Mouse (Mus musculus) gastrocnemius, adult 18-20 months (tissue): Measurements from ENCODE around the gene Nlrc4. TPM values are rescaled to one million over a fixed set of nuclear protein-coding genes. Genes with fewer than 3 reads are reported as not detected.
"Not testable (repeated sequence)": the region's sequence is repeated elsewhere in the genome, so short reads cannot be mapped to it uniquely, and the experiment has no call there.

ENCODE experiments used
- DNase-seq: peaks from one replicate; pipeline ENCODE4 v3.0.0; 2021; ENCODE audit warnings: low spot score
- long read RNA-seq, 2 experiments: library from polyadenylated mRNA; stranded (forward); transcript quantifications; one replicate each; pipeline ENCODE4 v2.0.0; 2021
- total RNA-seq, 2 experiments: library from RNA; stranded (reverse); gene quantifications; 2 replicates each; pipeline ENCODE4 v1.2.3; 2021

The Nlrc4 gene
- total RNA-seq, result under 1 TPM in 1 of 2 experiments, not detected in 1; 0.09 TPM
- long read RNA-seq, experiment 1, result 0 reads
- long read RNA-seq, experiment 2, result 0 reads

- DNase-seq, result no peak
Observed at GRCm38 (mm10) chr17:74458711-74459408, at the start of gene Nlrc4. Gene Nlrc4 (minus strand): TSS chr17:74459142.

DNA sequence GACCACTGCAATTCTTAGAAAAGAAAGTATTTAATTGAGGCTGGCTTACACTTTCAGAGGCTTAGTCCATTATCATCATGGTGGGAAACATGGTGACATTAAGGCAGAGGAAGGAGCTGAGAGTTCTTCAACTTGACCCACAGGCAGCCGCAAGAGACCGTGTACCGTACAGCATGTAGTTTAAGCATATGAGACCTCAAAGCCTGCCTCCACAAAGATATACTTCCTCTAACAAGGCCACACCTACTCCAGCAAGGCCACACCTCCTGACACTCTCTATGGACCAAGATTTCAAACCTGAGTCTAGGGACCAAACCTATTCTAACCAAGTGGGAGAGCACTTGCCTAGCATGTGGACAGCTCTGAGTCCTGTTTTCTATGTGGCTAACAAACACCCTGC lies 49.7 kb upstream of the Nlrc4 start:
- no peak for DNase-seq

- no peak for DNase-seq
Observed at GRCm38 (mm10) chr17:74507934-74508333, 49.0 kb upstream of the Nlrc4 start.

DNA sequence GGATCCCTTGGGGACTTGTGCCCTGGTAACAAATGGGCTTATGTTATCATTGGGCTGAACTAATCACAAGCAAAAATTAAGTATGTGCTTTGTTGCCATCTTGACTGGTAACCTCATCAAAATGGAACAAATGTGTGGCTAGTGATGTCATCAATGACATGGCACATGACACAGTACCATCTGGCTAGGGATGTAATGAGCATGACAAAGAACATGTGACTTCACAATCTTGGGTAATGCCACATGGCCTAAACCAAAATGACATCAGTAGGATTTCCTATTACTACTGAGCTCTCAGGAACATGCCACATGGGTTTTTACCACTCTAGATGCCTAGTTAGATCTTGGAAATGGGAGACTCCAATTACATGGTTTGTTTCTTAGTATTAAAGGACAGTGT lies 42.1 kb upstream of the Nlrc4 start:
- no peak for DNase-seq

- no peak for DNase-seq
Observed at GRCm38 (mm10) chr17:74500204-74500603, 41.3 kb upstream of the Nlrc4 start.

DNA sequence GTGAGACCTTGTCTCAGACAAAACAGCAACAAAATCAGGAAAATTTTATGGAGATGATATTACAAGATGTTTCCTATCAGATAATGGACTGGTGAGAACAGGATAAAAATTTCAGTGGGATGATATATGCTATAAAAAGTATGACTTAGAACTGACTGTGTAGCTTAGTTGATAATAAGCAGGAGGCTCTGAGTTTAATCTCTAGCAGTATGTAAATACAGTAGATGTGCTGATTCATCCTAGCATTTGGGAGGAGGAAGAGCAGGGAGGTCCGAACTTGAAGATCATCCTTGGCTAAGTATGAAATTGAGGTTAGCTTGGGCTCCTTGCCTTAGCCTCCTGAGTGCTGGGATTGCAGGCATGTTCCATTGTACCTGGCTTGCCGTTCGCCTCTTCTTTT lies 32.6 kb upstream of the Nlrc4 start:
- no peak for DNase-seq

DNA sequence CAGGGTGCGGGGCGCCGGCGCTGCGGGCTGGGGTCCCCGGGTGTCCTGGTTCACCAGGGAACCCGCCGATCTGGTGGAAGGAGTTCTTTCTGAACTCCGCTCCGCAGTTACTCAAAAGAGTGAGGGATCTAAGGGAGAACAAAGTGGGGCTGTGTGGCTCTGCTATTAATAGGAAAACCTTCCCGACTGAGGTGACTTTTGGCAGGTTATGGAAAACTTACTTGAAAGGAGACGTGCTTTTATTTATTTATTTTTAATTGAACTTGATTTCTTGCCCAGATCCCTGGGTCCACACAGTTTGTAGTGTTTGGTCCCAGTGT lies 30.9 kb upstream of the Nlrc4 start:
- DNase-seq, result no peak

DNA sequence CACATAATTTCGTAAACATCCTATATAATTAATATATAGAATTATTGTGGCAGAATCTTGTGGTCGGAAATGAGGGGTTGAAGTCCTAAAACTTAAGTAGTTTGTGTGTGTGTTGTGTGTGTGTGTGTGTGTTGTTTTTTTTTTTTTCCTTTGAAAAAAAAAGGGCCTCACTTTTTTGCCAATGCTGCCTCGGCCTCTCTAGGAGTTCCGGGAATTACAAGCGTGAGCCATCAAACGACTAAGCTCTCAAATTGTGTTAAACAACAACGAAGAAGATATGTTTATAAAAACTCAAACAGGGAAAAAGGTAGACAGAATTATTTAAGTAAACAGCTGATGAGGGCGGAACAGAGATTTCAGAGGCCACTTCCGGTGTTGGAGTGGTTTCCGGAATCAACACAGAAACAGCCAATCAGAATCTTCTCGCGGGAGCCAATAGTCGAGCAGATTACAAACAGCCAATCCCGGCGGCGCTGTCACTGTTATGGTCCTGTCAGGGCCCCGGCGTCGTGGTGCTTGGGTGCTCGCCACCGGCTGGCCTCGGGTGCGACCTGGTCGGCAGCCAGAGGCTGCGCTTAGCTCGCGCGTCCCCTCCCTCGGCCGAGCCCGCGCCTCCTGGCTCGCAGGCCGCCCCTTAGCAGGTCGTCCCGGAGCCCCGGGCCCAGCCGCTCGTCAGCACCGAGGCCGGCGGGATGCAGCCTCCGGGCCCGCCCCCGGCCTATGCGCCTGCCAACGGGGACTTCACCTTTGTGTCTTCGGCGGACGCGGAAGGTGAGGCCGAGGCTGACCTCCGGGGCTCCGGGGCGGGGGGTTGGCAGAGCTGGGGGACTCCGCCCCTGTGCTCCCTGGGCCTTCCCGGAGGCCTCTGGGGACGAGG lies 30.3 kb upstream of the Nlrc4 start, which contains the start of gene Yipf4:
TSS of gene Yipf4 (plus strand) at position 470 of the 877 bp plus-strand sequence.
- DNase-seq, result peak; percentile 98

GRCm38 (mm10) chr17:74480361-74481069 lies 21.6 kb upstream of the Nlrc4 start:
- no peak for DNase-seq

DNA sequence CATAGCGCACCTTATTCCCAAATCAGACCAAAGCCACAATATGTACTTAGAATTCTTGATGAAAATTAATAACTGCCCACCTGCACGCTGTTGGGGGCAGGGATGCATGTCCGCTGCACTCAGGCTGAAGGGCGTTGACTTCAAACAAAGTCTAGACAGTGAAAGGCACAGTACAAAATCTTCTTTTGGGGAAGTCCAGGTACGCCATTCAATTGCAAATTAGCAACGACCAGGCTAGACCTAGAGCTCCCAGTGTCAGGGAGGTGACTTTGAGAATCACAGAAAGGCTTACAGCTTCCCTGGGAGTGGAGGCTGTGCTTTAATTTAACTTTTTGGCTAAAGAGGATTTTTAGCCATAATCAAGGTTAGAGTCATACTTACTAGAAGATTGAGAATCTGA lies 11.2 kb upstream of the Nlrc4 start:
- not testable (repeated sequence) for DNase-seq

GRCm38 (mm10) chr17:74467981-74468380 lies 9.0 kb upstream of the Nlrc4 start:
- DNase-seq, result not testable (repeated sequence)

GRCm38 (mm10) chr17:74463510-74463909 lies 4.6 kb upstream of the Nlrc4 start:
- no peak for DNase-seq

DNA sequence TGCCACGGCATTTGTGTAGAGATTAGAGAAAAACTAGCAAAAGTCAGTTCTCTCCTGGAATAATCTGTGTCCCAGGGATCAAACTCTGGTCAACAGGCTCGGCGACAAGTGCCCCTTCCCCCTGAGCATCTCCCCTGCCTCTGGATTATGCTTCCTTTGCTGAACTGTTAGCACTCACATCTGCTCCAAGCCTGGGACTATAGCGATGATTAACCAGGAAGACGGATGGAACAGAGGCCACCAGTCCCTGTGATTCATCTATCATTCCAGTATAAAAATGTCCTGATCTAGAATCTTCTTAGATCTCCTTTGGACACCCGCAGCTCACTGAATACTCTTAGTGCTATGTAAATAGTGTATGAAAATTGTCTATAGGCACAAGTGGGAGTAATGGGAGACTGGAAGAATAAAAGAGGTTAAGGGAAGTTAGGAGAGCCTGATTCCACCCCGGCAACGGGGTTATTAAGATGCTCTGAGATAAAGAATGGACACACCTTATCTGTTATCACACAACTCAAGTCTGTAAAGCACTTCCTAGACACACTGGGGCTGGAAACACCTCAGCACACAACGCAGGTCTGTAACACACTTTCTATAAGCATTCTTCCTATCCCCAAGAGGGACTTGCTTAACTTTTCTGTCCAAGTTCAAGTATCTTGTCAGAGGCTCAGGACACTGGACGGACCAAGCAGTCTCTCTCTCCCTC lies 817 bp downstream of the Nlrc4 start:
- DNase-seq, result no peak

DNA sequence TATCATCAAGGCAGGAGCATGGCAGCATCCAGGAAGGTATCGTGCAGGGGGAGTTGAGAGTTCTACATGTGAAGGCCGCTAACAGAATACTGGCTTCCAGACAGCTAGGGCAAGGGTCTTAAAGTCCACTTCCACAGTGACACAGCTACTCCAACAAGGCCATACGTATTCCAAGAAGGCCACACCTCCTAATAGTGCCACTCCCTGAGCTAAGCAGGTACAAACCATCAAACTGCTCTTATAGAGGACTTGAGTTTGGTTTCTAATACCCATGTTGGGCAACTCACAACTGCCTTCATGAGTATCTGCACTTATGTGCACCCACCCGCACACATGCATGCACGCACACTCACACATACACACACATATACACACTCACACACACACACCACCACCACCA lies 2.1 kb downstream of the Nlrc4 start:
- DNase-seq, result no peak

- no peak for DNase-seq
Observed at GRCm38 (mm10) chr17:74455426-74455825, 3.5 kb downstream of the Nlrc4 start.

- DNase-seq, result no peak
Observed at GRCm38 (mm10) chr17:74454660-74455059, 4.3 kb downstream of the Nlrc4 start.

DNA sequence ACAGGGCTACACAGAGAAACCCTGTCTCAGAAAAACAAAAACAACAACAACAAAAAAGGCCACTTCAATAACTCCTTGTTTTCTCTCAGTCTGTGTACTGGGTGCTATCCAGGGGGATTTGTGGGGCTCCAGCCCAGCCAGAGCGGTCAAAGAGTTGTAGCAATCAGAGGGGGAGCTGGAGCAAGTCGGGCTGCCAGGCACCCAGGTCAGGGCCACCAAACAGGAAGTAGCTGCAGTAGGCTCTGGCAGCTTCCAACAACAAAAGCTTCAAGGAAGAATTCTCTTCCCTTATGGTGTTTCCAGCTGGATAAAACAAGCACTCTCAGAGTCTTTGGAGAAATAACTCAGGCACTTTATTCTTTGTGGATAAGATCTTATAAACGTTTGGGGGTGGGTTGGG lies 5.0 kb downstream of the Nlrc4 start:
- no peak for DNase-seq

- DNase-seq, result no peak
Observed at GRCm38 (mm10) chr17:74449776-74450175, 9.2 kb downstream of the Nlrc4 start.

- no peak for DNase-seq
Observed at GRCm38 (mm10) chr17:74440486-74440885, 18.5 kb downstream of the Nlrc4 start.

GRCm38 (mm10) chr17:74437762-74438161 lies 21.2 kb downstream of the Nlrc4 start:
- DNase-seq, result no peak

- no peak for DNase-seq
Observed at GRCm38 (mm10) chr17:74432631-74433030, 26.3 kb downstream of the Nlrc4 start.
